Mouse (Mus musculus) T-cell, adult 2 months (primary cell): ENCODE results near the gene Thbs4.
"Not testable (repeated sequence)": the region's sequence is repeated elsewhere in the genome, so short reads cannot be mapped to it uniquely, and the experiment has no call there.

Experiments used
- DNase-seq: peaks from one replicate; pipeline ENCODE4 v3.0.0; 2022; ENCODE audit warnings: low spot score

Thbs4 gene

GRCm38 (mm10) chr13:92794462-92795214, at the start of gene Thbs4:
Gene Thbs4 (minus strand): TSS chr13:92794818.
- DNase-seq, result no peak

- DNase-seq, result no peak
Measured at GRCm38 (mm10) chr13:92833162-92833561, 38.5 kb upstream of the Thbs4 start.

DNA sequence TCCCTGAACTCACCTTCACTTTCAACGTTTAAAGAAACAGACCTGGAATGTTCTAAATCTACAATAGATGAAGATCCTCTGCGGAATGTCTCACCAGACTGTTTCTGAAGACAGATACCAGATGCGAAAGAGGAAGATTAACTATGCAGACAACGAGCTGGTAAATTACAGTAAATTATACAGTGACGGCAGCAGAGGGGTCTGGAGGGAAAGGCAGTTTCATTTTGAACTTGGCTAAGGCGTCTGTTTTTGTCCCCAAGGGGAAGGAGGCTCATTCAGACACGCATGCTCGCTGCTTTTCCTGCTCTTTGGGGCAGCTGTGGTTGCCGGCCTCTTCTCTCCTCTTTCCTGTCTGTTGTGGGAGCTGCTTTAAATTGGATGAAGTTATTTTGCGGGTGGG, 34.2 kb upstream of the Thbs4 start:
- no peak for DNase-seq

GRCm38 (mm10) chr13:92817357-92817756, 22.7 kb upstream of the Thbs4 start:
- DNase-seq, result no peak

DNA sequence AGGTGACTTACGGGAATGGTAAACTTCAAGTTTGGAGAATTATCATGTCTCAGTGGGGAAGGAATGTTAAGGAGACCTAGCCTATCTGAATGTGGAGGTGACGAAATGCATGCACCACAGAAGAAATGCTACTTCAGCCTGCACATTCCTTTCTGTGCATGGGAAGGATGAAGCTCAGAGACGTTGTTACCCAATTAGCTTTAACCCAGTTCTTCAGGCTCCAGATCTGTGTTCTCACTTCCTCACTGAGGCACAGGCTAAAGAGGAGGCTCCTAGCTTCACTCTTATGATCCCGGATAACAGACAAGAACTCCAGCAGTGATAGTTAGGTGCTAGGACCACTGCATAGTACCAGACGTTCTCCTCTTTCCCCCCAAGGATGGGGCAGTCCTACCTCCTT, 21.7 kb upstream of the Thbs4 start:
- DNase-seq, result no peak

- not testable (repeated sequence) for DNase-seq
Measured at GRCm38 (mm10) chr13:92810592-92810991, 16.0 kb upstream of the Thbs4 start.

- no peak for DNase-seq
Measured at GRCm38 (mm10) chr13:92807849-92808248, 13.2 kb upstream of the Thbs4 start.

DNA sequence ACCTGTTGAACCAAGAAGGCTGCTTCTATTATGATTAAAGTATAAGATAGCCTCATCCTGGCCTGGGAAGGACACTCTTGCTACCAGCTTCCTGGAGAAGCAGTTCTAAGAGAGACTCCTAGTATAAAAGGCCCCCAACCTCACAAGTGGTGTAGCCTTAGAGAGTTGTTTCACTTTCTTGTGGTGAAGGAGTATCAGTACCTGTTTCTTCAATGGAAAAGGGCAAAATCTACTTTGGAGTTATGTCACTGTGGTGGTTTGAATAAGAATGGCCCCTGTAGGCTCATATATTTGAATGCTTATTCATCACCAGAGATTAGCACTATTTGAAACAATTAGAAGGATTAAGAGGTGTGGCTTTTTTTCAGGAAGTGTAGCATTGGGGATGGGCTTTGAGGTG, 12.2 kb upstream of the Thbs4 start:
- no peak for DNase-seq

- DNase-seq, result no peak
Measured at GRCm38 (mm10) chr13:92799306-92799925, 4.8 kb upstream of the Thbs4 start.

- DNase-seq, result no peak
Measured at GRCm38 (mm10) chr13:92798830-92799229, 4.2 kb upstream of the Thbs4 start.

- no peak for DNase-seq
Measured at GRCm38 (mm10) chr13:92793636-92794035, 982 bp downstream of the Thbs4 start.

- DNase-seq, result no peak
Measured at GRCm38 (mm10) chr13:92791474-92791873, 3.1 kb downstream of the Thbs4 start.

- no peak for DNase-seq
Measured at GRCm38 (mm10) chr13:92784311-92784710, 10.3 kb downstream of the Thbs4 start.

DNA sequence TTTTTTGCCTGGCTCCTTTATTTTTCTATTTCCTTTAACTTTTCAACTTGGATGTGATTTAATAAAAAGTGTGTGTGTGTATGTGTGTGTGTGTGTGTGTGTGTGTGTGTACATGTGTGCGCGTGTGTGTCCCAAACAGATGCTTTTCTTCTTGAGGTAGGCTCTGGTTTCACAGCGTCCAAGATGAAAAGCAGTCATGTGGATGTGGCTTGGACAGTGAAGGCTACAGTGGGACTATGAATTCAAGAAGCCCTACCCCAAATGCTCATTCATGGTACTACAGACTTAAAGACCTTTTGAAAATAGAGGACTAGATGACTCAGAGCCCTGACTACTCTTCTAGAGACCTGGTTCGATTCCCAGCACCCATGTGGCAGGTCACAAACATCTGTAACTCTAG, 11.1 kb downstream of the Thbs4 start:
- no peak for DNase-seq

GRCm38 (mm10) chr13:92780927-92781326, 13.7 kb downstream of the Thbs4 start:
- DNase-seq, result no peak

DNA sequence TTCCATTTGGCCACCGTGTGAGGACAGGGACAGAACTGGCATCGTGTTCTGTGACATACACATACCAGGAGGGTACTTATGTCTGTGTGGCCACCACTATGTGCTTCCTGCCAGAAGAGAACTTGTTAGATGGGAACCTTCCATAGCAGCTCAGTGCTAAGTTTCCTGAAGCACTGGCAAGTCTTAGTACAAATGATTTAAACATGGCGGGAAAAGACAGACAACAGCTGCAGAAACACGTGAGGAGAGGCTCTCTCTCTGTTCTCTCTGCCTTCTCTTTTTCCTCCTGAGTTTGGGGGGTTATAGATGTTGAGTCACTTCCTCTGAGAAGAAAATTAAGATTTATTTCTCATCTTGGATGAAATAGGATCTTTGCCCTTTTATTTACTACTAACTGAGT, 14.5 kb downstream of the Thbs4 start:
- no peak for DNase-seq

- no peak for DNase-seq
Measured at GRCm38 (mm10) chr13:92778642-92779041, 16.0 kb downstream of the Thbs4 start.

GRCm38 (mm10) chr13:92775916-92776315, 18.7 kb downstream of the Thbs4 start:
- no peak for DNase-seq

- DNase-seq, result no peak
Measured at GRCm38 (mm10) chr13:92774887-92775286, 19.7 kb downstream of the Thbs4 start.

GRCm38 (mm10) chr13:92772500-92772899, 22.1 kb downstream of the Thbs4 start:
- DNase-seq, result no peak

- DNase-seq, result no peak
Measured at GRCm38 (mm10) chr13:92771566-92771965, 23.1 kb downstream of the Thbs4 start.

DNA sequence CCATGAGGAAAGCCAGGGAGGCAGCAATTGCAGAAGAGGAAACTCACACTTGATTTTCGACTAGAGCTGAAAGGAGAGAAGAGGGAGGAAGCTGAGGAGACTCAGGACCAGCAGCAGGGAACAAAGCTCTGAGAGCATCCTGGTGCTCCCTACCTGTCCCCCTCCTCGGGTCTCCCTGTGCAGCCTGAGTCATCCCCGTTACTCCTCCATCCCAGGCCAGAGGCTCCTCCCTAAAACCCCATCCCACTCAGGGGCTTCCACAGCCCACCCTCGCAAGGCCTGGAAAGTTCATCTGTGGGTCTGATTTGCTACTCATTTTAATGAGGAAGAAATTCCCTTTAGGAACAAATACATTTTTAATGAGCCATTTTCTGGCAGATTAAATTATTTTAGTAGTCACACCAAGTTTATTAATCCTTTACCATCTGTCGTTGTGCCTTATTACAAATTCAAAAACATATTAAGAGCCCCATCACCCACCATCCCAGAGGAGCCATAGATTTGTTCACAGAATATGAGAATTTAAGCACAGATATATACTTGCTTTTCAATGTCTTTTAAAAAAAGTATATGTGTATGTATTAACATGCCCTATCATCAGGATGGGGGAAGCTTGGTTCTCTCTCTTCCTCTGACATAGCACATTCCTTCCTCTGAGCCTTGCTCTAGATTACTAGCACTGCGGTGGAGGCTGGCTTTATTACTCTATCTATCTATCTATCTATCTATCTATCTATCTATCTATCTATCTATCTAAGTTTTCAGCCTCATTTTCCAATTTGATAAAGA, 29.0 kb downstream of the Thbs4 start:
- DNase-seq, result no peak

GRCm38 (mm10) chr13:92762322-92762721, 32.3 kb downstream of the Thbs4 start:
- no peak for DNase-seq
